Mouse (Mus musculus) spleen, adult 18-20 months (tissue): Measurements from ENCODE around the gene Jmy.

Source experiments
- DNase-seq, 2 experiments: peaks; one replicate each; pipeline ENCODE4 v3.0.0; 2022; ENCODE audit warnings: mixed read lengths in 2 of 2

Jmy gene

DNA sequence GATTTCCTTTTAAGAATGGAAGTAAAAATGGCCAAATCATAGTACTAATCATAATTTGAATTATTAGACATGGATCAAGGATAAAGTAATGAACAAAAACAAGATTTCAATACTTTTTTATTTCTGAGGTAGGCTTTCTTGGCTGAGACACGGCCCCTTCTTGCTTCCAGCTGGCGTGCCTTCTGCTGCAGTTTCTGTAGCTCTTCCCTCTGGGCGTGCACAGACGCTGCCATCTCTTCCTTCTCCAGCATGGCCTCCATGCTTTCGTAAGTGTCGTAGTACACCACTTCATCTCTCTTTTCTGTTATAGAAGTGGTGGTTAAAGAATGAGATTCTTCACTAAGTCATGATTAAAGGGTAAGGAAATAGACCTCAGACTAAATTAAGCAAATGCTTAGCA lies 46.3 kb downstream of the Jmy start:
- no peak for DNase-seq

DNA sequence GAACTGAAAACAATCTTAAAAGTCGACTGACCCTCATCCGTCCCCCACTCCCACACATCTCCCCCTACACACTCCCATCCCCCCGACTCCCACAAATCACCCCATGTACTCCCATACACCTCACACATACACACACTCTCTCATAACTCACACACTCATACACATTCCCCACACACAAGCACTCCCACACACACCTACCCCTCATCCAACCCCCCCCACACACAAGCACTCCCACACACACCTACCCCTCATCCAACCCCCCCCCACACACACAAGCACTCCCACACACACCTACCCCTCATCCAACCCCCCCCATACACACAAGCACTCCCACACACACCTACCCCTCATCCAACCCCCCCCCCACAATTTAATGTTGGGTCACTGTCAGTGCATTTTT lies 59.4 kb downstream of the Jmy start:
- no peak for DNase-seq

DNA sequence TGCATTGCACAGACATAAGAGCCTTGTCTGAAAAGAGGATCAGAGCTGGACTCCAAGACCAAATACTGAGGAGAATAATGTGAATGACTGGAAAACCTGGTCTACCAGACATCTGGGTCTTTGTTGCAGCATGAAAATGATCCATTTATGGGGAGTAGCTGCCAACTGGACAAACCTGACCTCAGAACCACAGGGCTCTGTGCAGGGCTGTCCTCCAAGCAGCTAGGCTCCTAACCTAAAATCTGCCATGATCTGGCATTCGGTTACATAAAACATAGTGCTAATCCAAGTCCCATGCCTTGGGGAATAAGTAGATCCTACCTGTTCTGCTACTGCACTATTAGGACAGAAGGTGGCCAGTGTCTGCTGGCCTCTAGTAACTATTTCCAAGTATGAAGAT lies 70.4 kb downstream of the Jmy start:
- no peak for DNase-seq

DNA sequence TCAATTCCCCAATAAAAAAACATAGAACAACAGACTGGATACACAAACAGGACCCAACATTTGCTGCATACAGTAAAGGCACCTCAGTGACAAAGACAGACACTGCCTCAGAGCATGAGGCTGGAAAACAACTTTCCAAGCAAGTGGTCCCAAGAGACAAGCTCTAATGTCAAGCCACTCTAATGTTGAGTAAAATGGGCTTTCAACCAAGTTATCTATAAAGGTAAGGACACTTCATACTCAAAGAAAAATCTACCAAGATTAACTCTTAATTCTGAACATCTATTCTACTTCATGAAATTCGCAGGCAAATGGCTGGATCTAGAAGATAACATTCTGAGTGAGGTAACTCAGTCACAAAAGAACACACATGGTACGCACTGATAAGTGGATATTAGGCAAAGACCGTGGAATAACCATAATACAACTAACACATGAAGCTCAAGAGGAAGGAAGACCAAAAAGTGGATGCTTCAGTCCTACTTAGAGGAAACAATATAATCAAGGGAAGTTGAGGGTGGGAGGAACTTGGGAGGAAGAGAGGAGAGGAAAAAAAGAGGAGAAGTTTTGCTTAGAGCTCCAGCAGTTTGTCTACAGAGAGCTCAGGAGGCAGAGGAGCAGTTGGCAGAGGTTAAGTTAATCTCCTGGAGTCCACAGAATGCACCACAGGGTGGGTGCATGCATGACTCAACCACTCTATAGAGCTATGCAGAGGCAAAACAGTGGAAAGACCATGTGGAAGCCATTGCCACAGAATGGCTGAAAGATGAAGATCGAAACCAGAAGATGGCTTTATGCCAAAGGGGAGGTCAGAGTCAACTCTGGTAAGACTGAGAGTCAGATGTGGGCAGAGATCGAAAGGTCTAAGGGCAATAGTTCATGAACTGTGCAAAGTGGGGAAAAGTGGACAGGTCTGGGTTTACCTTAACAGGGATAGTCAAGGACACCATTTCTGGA lies 71.4 kb downstream of the Jmy start:
- DNase-seq: no peak

DNA sequence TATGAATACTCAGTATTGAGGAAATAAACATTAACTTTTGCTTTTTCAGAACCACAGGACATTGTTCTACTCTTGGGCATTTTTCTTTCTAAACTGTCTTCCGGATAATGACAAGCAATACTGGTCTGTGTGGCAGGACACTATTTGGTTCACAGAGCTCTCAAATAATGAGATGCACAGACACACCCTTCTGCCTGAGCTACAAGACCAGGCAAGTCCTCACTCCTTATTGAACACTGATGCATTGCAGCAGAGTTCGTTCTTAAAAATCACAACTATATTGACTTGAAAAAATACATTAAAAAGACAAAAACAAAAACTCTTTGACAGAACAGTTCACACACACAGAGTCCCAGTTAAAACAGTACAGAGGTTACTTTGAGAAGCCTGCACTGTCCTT lies 76.4 kb downstream of the Jmy start:
- DNase-seq: no peak

DNA sequence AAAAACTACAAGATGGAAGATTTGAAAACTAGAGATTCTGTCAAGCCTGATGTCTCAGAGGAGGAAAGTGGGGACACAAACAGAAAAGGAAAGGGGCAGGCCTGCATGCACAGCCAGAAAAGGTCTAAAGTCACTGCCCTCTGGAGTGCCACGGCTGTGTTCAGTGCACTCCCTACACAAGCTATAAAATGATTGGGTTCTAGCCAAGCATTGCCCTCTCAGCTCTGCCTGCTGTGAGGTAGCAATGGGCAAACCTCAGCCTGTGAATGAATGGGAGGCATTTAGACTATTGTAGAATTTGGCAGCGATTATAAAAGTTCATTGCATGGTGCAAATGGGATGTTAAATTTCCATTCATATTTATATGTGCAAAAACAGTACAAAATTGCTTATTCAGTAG lies 79.8 kb downstream of the Jmy start:
- no peak for DNase-seq

DNA sequence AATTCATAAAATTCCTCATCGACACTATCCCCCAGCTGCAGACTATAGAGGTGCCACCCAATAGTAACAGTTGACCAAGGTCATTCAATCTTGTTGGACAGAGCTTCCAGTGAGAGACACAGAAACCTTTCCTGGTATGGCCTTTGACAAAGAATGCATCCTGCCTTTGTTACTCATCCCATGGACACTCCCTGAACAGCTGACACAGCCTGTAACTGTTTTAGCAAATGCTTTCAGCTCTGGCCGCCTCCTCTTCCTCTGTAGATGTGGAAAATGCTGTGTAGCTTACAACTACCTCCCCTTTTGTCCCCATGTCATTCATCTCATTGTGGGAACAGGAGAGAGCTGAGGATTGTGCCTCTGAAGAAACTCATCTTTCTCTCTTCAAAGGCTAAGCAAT lies 81.3 kb downstream of the Jmy start:
- DNase-seq: no peak

DNA sequence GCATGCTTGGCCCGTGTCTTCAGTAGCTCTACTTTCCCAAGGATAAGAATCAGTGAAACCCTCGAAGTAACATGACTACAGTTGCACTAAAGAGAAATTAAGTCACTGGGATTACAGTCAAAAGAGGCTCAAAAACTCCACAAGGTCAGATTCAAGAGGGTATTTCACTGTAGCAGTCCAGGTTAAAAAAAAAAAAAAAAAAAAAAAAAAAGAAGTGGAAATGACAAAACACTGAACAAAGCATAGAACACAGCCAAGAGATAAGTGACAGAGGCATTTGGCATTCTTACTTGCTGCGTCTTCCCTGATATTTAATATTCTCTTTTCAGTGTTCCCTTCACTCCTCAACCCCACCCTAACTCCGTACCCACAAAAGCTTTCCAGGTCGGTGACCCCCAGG lies 84.6 kb downstream of the Jmy start:
- DNase-seq: no peak

DNA sequence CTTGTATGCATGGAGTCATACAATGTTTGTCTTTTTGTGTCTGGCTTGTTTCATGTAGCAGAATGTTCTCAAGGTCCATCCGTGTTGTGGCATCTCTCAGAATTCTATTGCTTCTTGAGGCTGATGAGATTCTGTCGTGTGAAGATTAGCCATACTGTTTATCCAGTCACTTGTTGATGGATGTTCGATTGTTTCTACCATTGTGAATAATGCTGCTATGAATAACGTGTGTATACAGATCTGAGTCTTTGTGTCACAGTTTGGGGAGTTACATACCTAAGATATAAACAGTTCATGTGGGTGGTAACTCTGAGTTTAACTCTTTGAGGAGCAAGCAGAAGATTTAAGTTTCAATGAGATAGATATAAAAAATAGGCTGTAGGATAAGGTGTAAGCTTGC lies 89.3 kb downstream of the Jmy start:
- no peak for DNase-seq

DNA sequence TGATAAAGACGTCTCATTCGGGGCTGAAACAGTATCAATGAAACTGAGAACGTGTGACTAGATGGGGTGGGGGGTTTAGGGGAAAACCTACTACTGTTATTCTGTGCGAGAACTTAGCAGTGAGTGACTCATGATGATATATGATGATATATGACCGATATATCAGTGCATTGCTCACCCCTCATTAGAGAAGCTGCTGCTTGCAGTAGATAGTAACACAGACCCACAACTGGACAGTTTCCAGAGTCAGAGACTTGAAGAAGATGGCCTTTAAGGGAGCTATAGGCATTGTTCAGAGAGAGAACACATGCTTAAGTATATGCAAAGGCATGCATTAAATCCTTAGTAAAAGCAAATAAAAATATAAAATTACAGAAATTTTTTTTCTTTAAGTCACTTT lies 92.8 kb downstream of the Jmy start:
- no peak for DNase-seq

DNA sequence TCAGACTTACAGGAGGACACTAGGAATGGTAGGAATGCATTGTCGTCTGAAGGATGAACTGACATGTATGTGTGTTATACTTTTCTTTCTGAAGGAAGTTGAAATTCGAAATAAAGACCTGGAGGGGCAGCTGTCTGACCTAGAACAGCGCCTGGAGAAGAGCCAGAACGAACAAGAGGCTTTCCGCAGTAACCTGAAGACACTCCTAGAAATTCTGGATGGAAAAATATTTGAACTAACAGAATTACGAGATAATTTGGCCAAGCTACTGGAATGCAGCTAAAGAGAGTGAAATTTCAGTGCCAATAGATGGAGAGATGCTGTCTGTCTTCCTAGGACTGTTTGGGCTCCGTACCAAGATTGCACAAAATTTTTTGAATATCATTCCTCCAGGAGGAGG lies 97.7 kb downstream of the Jmy start:
- no peak for DNase-seq

DNA sequence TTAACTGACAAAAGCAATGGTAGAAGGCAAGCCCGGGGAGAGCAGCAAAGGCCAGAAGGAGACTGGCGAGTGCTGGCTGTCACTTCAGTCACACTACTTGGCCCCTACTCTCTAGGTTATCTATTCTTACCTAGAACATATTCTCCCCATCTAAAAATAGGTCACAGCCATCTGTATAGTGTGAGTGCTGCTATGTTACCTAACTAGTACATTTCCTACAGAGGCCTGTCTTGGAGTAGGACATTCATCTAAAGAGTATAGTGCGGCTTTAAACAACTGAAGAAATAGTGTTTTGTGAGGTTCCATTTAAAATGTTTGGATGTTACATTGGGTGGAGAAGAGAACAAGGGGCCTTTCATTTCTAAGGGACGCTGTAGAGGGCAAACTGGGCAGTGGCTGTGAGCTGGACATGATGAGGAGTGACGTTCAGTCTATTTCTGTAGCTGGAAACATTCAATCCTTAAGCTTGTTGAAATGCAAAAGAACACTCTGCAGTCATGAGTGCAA lies 99.8 kb downstream of the Jmy start:
- no peak for DNase-seq

DNA sequence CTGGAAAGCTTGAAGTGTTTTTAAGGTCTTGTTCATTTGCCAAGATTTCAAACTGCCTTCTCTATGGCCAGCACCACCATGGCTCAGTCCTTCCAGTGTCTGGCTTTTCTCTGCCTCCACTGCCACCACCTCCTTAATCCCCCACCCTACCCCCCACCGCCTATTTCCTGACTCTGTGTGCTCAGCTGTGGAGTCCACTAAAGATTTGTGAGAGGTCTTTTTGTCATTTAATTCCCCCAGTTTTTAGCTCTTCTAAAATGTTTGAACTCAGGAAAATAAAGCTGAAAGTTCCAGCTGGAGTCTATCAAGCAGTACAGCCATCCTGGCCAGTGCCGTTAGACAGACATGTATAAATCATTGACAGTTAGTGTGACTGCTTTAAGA lies 110.4 kb downstream of the Jmy start:
- DNase-seq: no peak

DNA sequence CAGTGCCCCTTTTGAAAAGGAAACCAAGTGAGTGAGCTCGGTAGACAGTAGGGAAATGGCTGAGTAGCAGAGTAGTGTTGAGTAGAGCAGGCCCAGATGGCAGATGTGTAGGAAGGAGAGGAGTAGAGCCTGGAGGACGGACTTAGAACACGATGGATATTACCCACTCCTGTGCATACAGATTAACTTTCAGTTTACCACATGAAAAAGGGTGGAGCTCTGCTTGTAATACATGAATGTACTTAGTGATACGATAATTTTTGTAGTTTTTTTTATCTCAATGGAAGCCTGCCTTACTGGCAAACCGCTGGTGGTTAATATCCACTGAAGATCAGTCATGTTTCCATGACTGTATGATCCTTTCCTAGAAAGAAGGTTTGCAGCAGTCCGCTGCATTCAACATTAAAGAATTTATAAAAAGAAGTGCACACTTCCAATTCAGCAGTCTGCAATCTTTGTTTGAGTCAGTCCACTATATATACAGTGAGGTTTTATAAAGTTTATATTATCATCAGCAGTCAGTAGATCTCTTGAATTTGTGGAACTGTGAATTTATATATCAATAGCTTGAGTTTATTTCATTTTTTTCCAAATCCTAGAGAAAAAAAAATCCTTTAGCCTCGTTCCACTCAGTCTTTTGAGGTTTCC lies 110.9 kb downstream of the Jmy start:
- DNase-seq: no peak

DNA sequence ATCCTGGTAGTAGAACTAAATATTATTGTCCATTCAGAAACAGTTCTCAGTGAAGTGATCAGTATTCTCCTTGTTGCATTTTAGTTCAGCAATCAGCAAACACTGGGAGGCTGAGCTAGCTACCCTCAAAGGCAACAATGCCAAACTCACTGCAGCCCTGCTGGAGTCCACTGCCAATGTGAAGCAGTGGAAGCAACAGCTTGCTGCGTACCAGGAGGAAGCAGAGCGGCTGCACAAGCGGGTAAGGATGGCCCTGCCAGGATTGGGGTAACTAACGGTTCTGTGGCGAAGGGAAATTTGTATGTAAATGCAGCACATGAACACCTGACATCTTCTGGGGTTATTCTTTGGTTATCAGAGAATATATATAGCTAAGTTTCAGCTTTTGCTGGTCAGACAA lies 112.2 kb downstream of the Jmy start:
- DNase-seq: no peak

DNA sequence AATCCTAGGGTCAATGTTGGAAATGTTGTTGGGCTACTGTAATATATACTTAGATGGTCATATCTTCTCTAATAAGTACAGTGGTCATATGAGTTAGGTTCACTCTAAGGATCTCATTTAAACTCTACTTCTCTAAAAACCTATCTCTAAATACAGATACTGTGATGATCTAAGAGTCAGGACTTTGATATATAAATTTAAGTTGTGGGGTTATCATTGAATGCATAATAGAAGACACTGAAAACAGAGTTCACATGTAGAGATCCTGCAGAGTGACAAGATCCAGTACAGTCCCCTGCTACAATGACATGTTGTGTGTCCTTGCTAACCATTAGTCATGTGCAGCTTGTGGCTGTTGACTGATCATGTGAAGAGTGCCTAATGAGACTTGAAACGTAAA lies 114.5 kb downstream of the Jmy start:
- DNase-seq: no peak

DNA sequence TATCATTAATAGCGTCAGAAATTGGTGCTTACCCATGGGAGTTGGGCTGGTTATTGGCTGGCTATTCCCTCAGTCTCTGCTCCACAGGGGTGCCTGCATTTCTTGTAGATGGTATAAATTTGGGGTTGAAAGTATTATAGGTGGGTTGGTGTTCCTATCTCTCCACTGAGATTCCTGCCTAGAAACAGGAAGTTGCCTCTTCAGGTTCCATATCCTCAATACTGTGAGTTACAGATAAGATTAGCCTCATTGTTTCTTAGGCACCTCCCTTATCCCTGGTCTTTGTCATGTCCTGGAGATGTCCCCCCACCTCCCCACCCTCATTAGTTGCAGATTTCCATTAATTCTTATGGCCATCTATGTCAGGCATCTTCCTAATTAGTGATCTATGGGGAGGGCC lies 115.1 kb downstream of the Jmy start:
- DNase-seq: no peak

DNA sequence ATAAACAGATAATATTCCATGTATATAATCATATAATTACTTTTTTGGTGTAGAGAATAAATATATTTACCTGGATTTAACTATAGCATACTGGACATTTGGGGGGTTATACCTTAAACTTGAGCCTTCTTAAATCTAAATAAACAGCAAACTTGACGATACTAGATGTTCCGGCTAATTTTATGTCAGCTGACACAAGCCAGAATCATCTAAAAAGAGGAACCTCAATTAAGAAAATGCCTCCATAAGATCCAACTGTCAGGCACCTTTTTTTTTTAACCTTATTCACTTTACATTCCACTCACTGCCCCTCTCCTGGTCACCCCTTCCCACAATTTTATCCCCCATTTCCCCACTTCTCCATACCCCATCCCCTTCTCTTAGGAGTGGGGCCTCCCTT lies 116.0 kb downstream of the Jmy start:
- no peak for DNase-seq

DNA sequence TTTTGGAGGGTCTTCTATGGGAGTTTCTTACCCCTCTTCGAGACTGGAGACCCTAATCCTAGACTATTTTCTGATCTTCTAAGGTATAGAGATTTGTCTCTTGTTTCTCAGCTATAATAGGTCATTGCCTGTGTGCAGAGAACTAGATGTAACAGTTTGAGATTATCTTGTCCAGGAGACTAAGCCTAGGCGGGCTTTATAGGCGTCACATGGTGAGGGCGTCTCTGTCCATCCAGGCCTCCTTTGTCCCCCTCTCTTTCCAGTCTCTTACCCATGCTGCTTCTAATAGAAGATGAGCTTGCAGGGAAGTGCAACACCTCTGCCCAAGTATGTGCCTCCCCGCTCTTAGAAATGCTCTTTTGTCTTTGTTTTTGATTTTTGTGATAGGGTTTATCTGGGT lies 116.5 kb downstream of the Jmy start:
- no peak for DNase-seq

DNA sequence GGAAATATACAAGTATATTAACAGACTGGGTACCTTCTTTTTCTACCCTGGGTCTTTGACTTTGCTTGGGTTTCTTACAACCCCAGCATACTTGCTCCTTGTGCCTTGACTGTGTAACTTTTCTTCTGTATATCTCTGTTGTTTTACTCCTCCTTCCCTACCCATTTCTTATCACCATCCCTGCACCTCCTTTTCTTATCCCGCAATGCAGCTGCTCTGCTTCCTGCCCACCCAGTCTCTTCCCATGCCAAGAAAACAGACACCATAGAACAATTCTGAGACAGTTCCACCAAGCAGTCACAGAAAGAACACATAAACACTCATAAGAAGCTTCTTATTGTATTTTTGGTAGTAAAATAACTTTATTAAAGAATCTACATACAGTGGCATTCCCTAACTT lies 118.3 kb downstream of the Jmy start:
- DNase-seq: no peak

DNA sequence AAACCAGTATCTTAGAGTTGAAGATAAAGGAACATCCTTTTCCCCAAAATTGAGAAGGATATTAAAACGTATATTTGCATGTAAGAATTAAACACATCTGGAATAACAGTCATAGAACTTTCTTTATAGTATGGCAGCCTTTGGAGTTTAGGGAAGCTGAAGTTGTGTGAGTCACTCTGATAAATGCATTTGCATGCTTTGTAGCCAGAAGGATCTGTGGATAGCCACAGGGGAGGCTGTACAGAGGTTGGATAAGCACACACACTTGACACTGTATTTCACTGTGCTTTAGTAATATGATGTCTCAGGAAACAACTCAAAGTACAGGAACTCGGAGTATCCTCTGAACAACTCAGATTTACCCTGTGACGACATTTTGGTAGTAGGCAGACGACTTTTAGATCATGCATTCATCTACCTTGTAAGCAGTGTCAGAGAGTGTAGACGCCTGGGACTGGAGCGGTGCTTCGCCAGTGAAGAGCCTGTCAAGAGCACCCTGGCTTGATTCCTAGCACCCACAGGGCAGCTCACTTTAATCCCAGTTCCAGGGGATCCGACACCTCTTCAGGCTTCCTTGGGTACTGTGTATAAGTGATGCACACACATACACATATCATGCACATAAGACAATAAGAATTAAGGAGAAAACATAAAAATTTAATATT lies 119.1 kb downstream of the Jmy start:
- no peak for DNase-seq
